Mouse (Mus musculus) monocyte, adult 2 months (primary cell): ENCODE results near the gene Ptgr1.

Experiments
- DNase-seq, 2 experiments: peaks; one replicate each; pipeline ENCODE4 v3.0.0; 2022; ENCODE audit warnings: low spot score in 2 of 2, low read depth in 1 of 2

The Ptgr1 gene

DNA sequence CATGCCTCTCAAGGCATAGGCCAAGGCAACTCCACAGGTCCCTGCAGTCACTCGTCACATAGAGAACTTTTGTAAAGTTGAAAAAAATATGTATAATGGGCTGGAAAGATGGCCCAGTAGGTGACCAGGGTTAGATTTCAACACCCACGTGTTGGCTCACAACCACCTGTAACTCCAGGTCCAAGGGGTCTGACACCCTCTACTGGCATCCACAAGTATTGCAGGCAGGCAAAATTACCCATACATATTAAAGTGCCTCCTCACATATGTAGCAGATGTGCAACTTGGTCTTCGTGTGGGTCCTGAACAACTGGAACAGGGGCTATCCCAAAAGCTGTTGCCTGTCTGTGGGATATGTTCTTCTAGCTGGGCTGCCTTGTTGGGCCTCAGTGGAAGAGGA, 59.3 kb downstream of the Ptgr1 start:
- no peak for DNase-seq

DNA sequence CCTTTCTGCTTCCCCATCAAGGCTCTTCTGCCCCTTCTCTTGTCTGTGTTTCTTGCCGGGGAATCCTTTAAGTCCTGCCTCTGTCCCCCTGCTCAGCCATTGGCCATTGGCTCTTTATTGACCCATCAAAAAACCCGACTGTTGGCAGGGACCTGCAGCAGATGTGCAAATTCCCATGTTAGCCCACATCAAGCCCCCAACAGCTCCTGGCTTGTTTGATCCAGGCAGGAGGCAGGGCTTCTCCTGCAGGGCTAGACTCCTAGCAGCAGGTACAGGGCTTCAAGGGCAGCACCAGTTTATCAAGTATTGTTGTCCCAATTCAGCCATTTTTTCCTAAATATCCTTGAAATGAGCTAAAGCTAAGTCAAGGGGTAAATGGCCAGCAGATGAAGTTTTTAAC, 60.8 kb downstream of the Ptgr1 start:
- no peak for DNase-seq

DNA sequence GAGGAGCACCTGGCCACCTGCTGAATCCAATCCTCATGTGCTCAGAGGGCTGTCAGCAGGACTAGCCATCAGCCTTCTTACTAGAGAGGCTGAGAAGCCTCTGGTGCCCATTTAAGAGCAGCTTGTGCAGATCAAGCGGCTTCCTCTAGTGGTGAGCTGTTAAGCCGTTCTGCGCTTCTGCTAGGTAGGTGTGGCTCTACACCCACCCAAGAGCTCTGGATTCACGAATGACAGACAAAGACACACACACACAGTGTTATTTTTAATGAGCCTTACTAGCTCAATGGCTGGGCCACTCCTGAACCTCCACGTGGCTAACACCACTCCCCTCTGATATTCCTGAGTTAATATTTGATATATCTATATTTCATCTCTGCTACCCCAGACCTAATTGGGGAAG, 61.3 kb downstream of the Ptgr1 start:
- no peak for DNase-seq

DNA sequence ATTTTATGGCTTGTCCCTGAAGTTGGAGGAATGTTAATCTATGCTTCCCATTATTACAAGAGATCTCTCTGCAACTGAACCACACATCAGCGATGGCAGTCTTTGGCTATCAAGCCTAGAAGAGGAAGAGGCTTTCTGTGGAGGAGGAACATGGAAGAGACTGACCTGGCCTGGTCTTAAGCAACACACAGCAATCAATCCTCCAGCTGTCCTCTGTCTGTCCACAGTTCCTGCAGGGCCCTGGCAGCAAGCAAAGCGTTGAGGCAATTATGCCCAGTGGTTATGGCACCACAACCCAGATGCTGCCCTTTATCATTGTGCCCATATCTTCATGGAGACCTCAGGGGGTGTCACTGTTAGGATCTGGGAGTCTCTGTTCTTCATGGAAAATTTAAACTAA, 63.0 kb downstream of the Ptgr1 start:
- no peak for DNase-seq
